Mouse (Mus musculus) adrenal gland, adult 18-20 months (tissue): ENCODE results near the gene 4921501E09Rik. TPM values are rescaled to one million over a fixed set of nuclear protein-coding genes. Genes with fewer than 3 reads are reported as not detected.
"Not testable (repeated sequence)": the region's sequence is repeated elsewhere in the genome, so short reads cannot be mapped to it uniquely, and the experiment has no call there.

Experiments
- DNase-seq, 2 experiments: peaks; one replicate each; pipeline ENCODE4 v3.0.0; 2021 to 2022; ENCODE audit warnings: low spot score in 2 of 2
- long read RNA-seq, 2 experiments: library from polyadenylated mRNA; stranded (forward); transcript quantifications; one replicate each; pipeline ENCODE4 v2.0.0; 2021
- total RNA-seq, 2 experiments: library from RNA; stranded (reverse); gene quantifications; 1 replicate in 1 of 2; 2 replicates in 1 of 2; pipeline ENCODE4 v1.2.3; 2021

The 4921501E09Rik gene
- total RNA-seq = not detected
- long read RNA-seq, experiment 1 = 0 reads
- long read RNA-seq, experiment 2 = 0 reads

DNA sequence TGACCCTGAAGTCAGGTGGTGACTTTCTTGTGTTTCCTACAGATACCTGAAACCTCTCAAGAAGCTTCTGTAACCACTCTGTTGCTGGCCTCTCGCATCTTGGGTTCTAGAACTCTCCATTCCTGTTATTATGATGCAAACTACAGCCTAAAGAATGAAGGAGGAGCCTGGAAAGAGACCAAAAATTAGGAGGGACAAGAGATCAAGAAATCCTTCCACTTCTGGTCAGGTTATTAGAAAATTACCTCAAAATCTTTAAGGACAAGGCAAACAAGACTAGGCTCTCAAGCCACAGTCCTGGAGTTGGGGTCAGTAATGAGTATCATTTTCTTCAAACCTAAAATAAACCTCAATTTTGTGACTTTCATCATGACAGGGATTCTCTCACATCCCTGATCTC is at the start of gene 4921501E09Rik:
Gene 4921501E09Rik (minus strand): TSS at position 101 of the 400 bp plus-strand sequence.
- no peak for DNase-seq

GRCm38 (mm10) chr17:33097396-33097795 is 29.5 kb upstream of the 4921501E09Rik start:
- no peak for DNase-seq

DNA sequence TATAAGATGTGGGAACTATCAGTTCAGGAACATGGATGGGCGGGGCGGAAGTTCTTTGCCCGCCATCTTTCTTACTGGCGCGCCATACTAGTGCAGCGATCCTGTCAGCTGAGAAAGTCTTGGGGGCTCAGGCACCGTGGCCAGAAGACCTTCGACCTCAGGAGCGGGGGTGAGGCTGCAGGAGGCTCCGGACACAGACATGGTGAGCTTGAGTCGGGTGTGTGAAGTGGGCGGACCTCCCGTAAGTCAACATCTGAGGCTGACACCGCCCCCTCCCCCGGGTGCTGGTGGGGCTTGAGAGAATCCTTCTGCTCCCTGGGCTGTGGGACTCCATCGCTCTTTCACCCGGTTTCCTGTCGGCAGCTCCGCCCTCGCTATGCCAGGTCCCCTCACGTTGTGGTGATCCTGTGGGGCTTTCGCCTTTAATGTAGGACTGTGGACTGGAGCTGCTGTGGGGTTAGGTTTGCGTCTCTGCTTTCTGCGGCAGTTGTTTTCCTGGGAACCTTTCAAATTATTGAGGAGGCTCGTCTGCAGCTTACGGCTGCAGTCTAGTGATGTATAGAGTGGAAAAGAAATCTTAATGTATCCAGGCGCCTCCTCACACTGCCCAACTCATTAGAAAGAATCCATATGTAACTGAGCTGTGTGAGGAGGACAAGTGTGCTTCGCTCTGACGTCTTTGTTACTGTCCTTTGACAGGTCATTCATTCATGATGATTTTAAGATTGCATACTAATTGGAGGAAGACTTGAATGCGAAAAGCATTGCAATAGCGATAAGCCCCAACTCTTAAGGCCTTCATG is 24.7 kb upstream of the 4921501E09Rik start:
- peak; percentile 71 to 72 for DNase-seq

GRCm38 (mm10) chr17:33091630-33092029 is 23.8 kb upstream of the 4921501E09Rik start:
- DNase-seq = no peak

- peak; percentile 88 to 91 for DNase-seq
Observed at GRCm38 (mm10) chr17:33089220-33089949, 21.5 kb upstream of the 4921501E09Rik start, which contains the start of gene Zfp563. Gene Zfp563 (plus strand): TSS chr17:33089310.

DNA sequence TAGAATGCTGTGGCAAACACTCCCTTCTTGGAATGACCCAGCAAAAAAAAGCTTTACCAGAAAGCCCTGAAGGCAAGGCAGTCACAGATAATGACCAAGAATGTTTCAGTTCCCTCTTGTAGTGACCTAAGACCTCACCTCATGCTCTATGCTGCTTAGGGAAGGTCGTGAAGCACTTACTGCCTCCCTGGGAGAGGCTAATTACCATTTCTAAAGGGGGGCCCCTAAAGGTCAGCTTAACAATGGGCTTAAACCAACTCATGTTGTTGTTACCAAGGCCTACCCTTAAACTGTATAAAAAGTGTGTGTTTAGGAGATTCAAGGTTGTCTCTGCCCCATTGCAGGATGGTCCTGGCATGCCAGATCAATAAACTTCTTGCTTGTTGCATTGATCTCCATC is 4.9 kb downstream of the 4921501E09Rik start:
- DNase-seq = no peak

DNA sequence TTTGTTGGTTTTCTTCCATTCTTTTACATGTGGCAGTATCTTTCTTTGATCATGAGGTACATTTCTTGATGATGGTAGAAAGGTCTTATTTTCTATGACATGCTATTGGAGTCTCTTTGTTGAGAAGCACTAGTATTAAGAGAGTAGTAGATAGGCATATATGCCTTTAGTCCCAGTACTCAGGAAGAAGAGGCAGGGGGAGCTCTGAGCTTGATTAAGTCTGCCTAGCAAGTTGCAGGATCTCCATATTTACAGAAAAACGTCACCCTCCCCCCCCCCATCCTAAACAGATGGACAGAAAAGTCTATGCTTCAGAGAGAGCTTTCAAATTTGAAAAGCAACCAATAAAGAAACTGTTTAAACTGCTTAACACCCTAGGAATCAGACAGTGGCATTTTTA is 9.1 kb downstream of the 4921501E09Rik start:
- no peak for DNase-seq

DNA sequence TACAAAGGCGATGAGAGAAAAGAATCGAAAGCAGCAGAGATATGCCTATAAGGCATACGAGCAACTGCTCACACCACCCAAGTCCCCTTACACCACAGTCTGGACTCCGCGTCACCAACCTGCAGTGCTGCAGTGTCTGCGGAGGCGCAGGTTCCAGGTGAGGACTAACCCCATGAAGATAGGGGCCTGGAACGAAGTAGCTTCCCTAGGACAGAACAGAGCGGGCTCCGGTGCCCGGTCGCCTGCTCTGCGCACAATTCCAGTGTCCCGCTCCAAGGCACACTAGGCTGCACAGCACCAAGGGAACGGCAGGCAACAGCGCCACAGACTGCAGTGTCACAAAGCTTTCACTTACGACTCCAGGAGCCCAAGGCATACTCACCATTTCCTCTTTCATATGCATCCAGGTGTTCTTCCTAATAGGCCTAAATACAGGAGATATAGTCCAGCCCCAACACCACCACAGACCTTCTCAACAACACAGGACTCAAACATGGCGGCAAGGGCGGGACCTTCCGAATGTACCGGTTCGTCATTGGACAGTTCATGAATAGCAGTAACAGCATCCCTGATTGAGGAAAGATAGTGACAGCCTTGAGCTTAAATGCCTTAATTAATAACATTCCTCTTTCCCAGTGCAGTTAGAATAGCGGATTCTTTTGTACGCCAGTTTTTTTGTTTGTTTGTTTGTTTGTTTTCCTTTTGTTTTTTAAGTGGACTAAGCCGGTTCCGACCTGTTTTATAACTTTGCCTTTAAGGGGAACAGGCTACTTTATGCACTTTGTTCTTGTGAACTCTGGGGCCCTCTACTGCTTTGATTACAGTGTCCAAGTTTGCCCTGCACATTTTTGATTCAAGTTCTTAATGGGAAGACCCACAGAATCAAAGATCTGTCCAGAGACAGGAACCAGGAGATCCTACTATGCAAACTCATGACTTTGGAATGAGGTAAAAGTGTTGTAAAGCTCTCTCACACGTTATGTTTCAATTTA is 34.7 kb downstream of the 4921501E09Rik start, which contains the start of gene Zfp763:
Gene Zfp763 (minus strand): TSS at position 503 of the 992 bp plus-strand sequence.
- peak; percentile 54 to 62 for DNase-seq

DNA sequence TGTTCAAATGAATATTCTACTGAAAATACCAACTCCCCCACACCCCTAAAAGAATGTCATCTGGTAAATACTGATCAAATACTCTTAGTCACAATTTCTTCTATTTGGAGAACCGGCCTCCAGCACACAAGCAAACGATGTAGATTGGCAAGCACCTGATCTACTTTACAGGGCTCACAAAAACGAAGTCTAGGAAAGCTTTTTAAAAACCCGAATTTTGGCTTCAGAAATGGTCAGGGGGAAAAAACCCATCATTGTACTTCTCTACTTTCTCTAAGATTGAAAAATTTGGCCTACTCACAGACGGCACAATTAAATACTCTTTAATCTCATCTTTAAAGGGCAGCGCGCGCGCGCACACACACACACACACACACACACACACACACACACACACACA is 35.5 kb downstream of the 4921501E09Rik start:
- DNase-seq = no peak

DNA sequence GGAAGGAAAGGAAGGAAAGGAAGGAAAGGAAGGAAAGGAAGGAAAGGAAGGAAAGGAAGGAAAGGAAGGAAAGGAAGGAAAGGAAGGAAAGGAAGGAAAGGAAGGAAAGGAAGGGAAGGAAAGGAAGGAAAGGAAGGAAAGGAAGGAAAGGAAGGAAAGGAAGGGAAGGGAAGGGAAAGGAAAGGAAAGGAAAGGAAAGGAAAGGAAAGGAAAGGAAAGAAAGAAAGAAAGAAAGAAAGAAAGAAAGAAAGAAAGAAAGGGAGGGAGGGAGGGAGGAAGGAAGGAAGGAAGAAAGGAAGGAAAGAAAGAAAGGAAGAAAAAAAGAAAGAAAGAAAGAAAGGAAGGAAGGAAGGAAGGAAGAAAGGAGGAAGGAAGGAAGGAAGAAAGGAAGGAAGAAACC is 47.4 kb downstream of the 4921501E09Rik start:
- DNase-seq = not testable (repeated sequence)

Other genes starting within 250 kb of the 4921501E09Rik start
- gene Zfp799, start 237.8 kb downstream of the 4921501E09Rik start, total RNA-seq = 10 to 100 TPM in 1 of 2 experiments, 1 to 10 TPM in 1; 6.9 to 10.2 TPM
- 10 to 100 TPM in 1 of 2 experiments, 1 to 10 TPM in 1; 8.4 to 11.3 TPM for gene Zfp870, start 176.4 kb downstream of the 4921501E09Rik start, total RNA-seq
- gene Cyp4f14, start 150.7 kb downstream of the 4921501E09Rik start, total RNA-seq = 1 to 10 TPM; 6.8 to 9.7 TPM
- 10 to 100 TPM; 49.7 to 67.3 TPM for gene Cyp4f13, start 120.7 kb downstream of the 4921501E09Rik start, total RNA-seq
- 1 to 10 TPM; 5.6 to 5.7 TPM for gene Zfp472, start 102.2 kb downstream of the 4921501E09Rik start, total RNA-seq
- gene Zfp952, start 74.9 kb downstream of the 4921501E09Rik start, total RNA-seq = 10 to 100 TPM; 10.1 to 12.3 TPM
- 1 to 10 TPM; 5.2 to 6.4 TPM for gene Zfp763, start 34.7 kb downstream of the 4921501E09Rik start, total RNA-seq
- gene Zfp563, start 21.3 kb upstream of the 4921501E09Rik start, total RNA-seq = 10 to 100 TPM in 1 of 2 experiments, 1 to 10 TPM in 1; 7.2 to 10.8 TPM
- not detected for gene Morc2b, start 71.6 kb upstream of the 4921501E09Rik start, total RNA-seq
- gene Olfr55, start 100.4 kb upstream of the 4921501E09Rik start, total RNA-seq = not detected
- gene Olfr239, start 123.2 kb upstream of the 4921501E09Rik start, total RNA-seq = not detected
- not detected for gene Olfr1564, start 153.6 kb upstream of the 4921501E09Rik start, total RNA-seq
- 1 to 10 TPM; 5.8 to 8.6 TPM for gene Zfp955a, start 187.1 kb upstream of the 4921501E09Rik start, total RNA-seq
- under 1 TPM in 1 of 2 experiments, not detected in 1; 0.03 TPM for gene Olfr63, start 196.6 kb upstream of the 4921501E09Rik start, total RNA-seq
- gene Zfp955b, start 221.5 kb upstream of the 4921501E09Rik start, total RNA-seq = 10 to 100 TPM in 1 of 2 experiments, 1 to 10 TPM in 1; 8.3 to 10.6 TPM